Mouse (Mus musculus) forebrain, embryonic 10.5 days (tissue): ENCODE measurements at regions not wholly inside any gene's neighbourhood (a gene's known extent, or its start where the extent isn't known, plus 50 kb on each side); places are given as distances from the start of the nearest gene placed in this dataset.

ENCODE experiments used
- DNase-seq: peaks from one replicate; pipeline ENCODE4 v3.0.0-alpha.2; 2017; ENCODE audit warnings: low spot score; ENCODE audit errors: extremely low spot score
- H3K27ac ChIP-seq: fragments of 300-500 bp; sonication (generic); 2 replicates; pipeline ENCODE4 v1.5.1; 2016; ENCODE audit warnings: mild to moderate bottlenecking
- H3K27me3 ChIP-seq: fragments of 300-500 bp; sonication (generic); 2 replicates; pipeline ENCODE4 v1.6.1; 2016; ENCODE audit warnings: mild to moderate bottlenecking; ENCODE audit not compliant: poor library complexity, severe bottlenecking
- H3K36me3 ChIP-seq: fragments of 300-500 bp; sonication (generic); replicated peaks from 2 replicates; pipeline ENCODE4 v1.6.1; 2016; ENCODE audit warnings: mild to moderate bottlenecking, moderate library complexity
- H3K4me1 ChIP-seq: fragments of 300-500 bp; sonication (generic); 2 replicates; pipeline ENCODE4 v1.6.1; 2016
- H3K4me3 ChIP-seq: fragments of 300-500 bp; sonication (generic); 2 replicates; pipeline ENCODE4 v1.5.1; 2016; ENCODE audit warnings: mild to moderate bottlenecking, moderate library complexity
- H3K9me3 ChIP-seq: fragments of 300-500 bp; sonication (generic); 2 replicates; pipeline ENCODE4 v1.6.1; 2016; ENCODE audit warnings: mild to moderate bottlenecking, moderate library complexity
- WGBS: fragments of 180-500 bp; shearing (Covaris S2); methylation state at CpG from one replicate; pipeline ENCODE4 v1.1.7; 2016; 5-methylcytosine and 5-hydroxymethylcytosine counted together

DNA sequence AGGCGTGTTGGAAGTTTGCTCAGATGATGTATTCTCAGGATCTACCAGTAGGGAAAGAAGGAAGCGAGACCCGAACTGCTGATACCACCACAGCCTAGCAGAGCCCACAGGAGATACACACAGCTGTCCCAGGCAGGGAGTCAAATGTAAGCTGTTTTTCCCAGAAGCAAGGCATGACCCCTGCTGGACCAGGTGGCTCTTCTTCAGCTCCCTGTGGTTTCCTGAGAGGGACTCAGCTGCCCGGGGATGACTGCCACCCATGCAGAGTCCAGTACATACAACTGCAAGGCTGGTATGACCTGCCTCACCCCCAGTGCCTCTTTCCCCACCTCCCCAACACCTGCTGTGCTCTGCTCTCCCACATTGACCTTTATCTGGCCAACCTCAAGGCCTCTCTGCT lies 184.4 kb downstream of the Tmem132e start:
- no peaks in the 10 kb centered on the region for H3K9me3 ChIP-seq
- no peak for DNase-seq
- 86% methylated on average over 4 of the region's 4 CpGs for WGBS
- H3K36me3 ChIP-seq, result no peaks in the 10 kb centered on the region
- H3K4me3 ChIP-seq, result no peak overlapping the region
- H3K4me1 ChIP-seq, result peaks cover 47% of the 10 kb centered on the region
- H3K27me3 ChIP-seq, result peaks cover 38% of the 10 kb centered on the region
- no peak overlapping the region for H3K27ac ChIP-seq

DNA sequence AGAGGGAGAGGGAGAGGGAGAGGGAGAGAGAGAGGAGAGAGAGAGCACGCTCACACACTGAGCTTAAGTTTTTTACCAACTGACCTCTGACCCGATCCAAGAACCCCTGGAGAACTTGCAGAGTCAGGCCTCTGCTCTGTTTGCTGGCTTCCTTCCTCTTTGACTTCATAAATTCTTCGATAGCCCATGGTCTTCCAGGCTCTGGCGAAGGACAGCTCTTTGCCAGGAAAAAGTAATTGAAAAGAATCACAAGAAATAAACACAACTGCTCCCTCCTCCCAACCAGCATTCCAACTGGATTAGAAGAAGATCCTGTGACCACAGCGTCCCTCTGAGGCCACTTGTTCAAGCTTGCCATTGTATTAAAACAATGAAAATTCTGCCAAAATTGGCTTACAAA lies 182.8 kb downstream of the Tmem132e start:
- Histone ChIP-seq H3K4me3 (no peak overlapping the region), H3K27me3 (peaks cover 47% of the 10 kb centered on the region), H3K27ac (no peak overlapping the region), H3K4me1 (peaks cover 45% of the 10 kb centered on the region), H3K36me3 (no peaks in the 10 kb centered on the region), H3K9me3 (no peaks in the 10 kb centered on the region)
- WGBS, result 14% methylated on average over 5 of the region's 5 CpGs
- no peak for DNase-seq

DNA sequence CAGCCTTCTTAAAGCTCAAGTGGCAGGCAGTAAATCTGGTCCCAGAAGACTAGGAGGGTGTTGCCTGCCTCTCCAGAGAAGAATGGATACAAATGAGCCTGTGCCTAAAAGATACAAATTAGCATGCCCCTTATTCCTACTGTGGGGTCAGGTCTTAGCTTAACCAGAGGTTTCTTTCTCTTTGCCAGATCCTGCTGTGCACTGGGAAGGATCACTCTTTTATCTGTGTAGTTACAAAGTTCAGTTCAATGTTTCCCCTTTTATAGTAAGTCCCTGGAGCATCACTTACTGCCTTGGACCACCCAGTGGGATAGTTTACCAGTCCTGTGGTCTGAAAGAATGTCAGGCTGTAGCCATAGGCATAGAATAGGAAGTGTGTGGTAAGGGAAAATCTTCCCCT lies 181.1 kb downstream of the Tmem132e start:
- Histone ChIP-seq H3K36me3 (no peaks in the 10 kb centered on the region), H3K4me3 (no peak overlapping the region), H3K27ac (no peak overlapping the region), H3K4me1 (peaks cover 44% of the 10 kb centered on the region), H3K27me3 (peaks cover 60% of the 10 kb centered on the region), H3K9me3 (no peaks in the 10 kb centered on the region)
- DNase-seq, result no peak

DNA sequence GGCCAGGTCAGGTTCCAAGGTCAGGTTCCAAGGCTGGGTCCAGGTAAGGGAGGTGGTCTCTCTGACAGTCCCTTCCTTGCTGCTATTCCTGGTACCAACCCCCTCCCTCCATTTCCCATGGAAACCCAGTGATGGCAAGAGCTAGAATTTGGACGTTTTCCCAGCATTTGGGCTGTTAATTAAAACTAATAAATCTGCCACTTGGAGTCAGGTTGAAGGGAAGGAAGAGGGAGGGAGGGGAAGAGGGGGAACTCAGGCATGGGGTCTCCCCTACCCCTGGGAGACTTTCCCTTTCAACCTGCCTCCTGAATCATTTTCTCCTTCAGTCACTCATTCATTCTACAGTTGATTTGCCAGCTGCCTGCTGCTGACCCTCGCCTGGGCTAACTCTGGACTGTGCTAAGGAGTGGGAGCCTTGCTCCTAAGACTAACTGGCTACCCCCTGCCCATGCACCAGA lies 179.5 kb downstream of the Tmem132e start:
- Histone ChIP-seq H3K36me3 (no peaks in the 10 kb centered on the region), H3K27me3 (peaks cover 56% of the 10 kb centered on the region), H3K9me3 (no peaks in the 10 kb centered on the region), H3K4me3 (no peak overlapping the region), H3K27ac (no peak overlapping the region), H3K4me1 (peaks cover 44% of the 10 kb centered on the region)
- 51% methylated on average over 2 of the region's 2 CpGs for WGBS
- DNase-seq, result no peak

DNA sequence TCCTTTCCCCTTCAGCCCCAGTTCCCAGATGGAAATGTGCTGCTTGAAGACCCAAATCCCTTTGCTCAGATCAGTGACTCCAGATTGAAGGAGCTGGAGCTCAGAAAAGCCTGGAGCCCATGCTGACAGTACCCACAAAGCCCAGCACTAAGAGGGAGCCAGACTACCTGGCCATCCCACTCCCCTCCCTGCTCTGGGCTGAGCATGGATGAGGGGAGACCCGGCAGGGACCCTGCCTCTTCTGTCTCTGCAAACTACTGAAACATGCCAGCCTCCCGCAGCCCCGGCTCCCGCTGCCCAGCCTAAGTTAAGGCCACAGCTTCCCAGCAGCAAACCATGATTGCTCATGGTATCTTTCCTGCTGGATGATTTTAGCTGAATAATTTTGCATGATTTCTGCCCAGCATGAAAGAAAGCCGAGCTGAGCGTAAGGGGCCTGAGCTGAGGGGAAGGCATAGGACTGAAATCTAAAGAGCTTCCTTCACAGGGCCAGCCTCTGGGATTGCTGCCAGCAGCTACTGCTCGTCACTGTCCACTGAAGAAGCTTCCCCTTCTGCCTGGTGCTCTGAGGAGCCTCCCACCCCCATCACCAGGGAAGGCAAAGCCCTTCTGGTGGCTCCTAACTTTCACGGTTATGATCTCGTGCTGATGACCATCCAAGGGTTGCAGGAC lies 178.4 kb downstream of the Tmem132e start:
- Histone ChIP-seq H3K27ac (no peak overlapping the region), H3K9me3 (no peaks in the 10 kb centered on the region), H3K36me3 (no peaks in the 10 kb centered on the region), H3K4me1 (peaks cover 40% of the 10 kb centered on the region), H3K27me3 (peaks cover 46% of the 10 kb centered on the region), H3K4me3 (no peak overlapping the region)
- no peak for DNase-seq
- 77% methylated on average over 9 of the region's 9 CpGs for WGBS

DNA sequence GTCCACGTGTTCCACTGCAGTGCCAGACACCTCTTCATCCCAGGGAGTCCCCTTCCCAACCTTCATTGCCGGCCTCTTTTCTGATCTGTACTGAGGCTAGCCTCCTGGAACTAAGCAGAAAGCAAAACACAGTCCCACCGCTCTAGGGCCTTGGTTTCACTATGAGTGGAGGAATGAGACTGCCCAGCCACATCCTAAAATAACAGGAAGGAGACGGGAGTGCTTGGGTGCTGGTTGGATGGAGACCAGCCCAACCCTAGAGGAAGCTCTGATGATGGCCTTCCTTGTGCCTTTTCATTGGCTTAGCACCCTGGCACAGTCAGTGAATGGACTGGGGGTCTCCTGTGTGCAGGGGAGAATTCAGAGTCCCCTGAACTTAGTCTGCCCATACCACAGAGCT lies 177.4 kb downstream of the Tmem132e start:
- Histone ChIP-seq H3K36me3 (no peaks in the 10 kb centered on the region), H3K27ac (no peak overlapping the region), H3K4me1 (peaks cover 30% of the 10 kb centered on the region), H3K4me3 (no peak overlapping the region), H3K9me3 (no peaks in the 10 kb centered on the region), H3K27me3 (peaks cover 44% of the 10 kb centered on the region)
- DNase-seq, result no peak
- 92% methylated on average over 4 of the region's 4 CpGs for WGBS

DNA sequence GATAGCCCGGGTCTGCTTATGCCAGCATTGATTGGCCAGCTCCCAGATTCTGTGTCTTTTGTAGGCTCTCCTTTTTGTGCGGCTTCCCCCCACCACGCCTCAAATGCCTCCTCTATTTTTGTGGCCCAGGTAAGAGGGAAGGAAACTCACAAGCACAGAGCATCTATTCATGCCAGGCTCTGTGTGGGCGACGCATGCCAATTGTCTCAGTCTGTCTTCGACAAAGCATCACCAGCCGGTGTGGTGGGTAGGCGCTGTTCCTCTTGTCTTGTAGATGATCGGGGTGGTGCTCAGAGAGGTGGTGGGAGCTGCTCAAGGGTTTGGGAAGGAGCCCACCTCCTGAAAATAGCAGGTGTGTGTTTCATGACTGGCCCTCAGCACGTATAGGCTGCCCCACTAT lies 175.5 kb downstream of the Tmem132e start:
- peaks cover 12% of the 10 kb centered on the region for H3K4me1 ChIP-seq
- no peak overlapping the region for H3K4me3 ChIP-seq
- H3K27me3 ChIP-seq, result peaks cover 36% of the 10 kb centered on the region
- H3K27ac ChIP-seq, result no peak overlapping the region
- no peaks in the 10 kb centered on the region for H3K36me3 ChIP-seq
- no peak for DNase-seq
- no peaks in the 10 kb centered on the region for H3K9me3 ChIP-seq
- 85% methylated on average over 10 of the region's 10 CpGs for WGBS

DNA sequence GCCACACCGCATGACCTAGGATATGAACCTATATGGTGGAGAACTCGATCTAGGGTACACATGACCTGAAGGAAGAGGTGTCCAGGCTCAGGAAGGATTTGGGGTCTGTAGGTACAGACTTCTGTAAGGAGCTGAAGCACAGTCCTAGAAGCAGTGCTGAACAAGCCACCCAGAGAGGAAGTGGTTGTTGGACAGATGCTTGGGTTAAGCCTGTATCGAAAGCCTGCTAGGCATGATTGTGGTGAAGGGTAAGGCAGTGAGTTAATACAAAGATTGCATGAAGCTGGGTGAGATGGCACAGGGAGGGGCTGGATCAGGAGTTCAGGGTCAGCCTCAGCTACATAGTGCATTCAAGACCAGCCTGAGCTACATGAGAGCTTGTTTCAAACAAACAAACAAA lies 153.3 kb downstream of the Tmem132e start:
- no peak for DNase-seq
- no peaks in the 10 kb centered on the region for H3K36me3 ChIP-seq
- no peak overlapping the region for H3K4me3 ChIP-seq
- H3K27me3 ChIP-seq, result no peaks in the 10 kb centered on the region
- no peak overlapping the region for H3K27ac ChIP-seq
- H3K4me1 ChIP-seq, result peaks cover 6% of the 10 kb centered on the region; the same call in 1 of the 2 replicates
- peaks cover 5% of the 10 kb centered on the region; the same call in 1 of the 2 replicates for H3K9me3 ChIP-seq
- 94% methylated on average over 3 of the region's 3 CpGs for WGBS

DNA sequence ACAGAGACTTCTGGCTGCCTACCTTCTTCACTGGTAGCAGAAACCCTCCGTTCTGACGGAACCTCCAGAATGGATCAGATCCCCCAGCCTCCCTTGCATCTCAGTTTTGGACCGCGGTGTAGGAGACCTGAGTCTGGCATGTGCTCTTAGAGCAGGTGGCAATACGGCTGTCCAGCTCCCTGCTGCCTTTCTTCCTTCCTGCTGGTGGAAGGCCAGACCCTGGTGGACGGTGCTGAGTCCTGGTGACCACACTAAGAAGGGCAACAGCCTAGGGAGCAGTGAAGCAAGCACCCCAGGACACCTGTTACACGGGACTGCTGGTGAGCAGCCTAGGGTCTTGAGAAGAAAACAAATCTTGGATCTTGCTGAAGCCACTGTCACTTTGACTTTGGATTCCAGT lies 152.7 kb downstream of the Tmem132e start:
- DNase-seq, result no peak
- no peak overlapping the region for H3K4me3 ChIP-seq
- 90% methylated on average over 7 of the region's 7 CpGs for WGBS
- H3K27me3 ChIP-seq, result no peaks in the 10 kb centered on the region
- H3K27ac ChIP-seq, result no peak overlapping the region
- H3K9me3 ChIP-seq, result peaks cover 5% of the 10 kb centered on the region; the same call in 1 of the 2 replicates
- H3K4me1 ChIP-seq, result peaks cover 6% of the 10 kb centered on the region; the same call in 1 of the 2 replicates
- no peaks in the 10 kb centered on the region for H3K36me3 ChIP-seq

DNA sequence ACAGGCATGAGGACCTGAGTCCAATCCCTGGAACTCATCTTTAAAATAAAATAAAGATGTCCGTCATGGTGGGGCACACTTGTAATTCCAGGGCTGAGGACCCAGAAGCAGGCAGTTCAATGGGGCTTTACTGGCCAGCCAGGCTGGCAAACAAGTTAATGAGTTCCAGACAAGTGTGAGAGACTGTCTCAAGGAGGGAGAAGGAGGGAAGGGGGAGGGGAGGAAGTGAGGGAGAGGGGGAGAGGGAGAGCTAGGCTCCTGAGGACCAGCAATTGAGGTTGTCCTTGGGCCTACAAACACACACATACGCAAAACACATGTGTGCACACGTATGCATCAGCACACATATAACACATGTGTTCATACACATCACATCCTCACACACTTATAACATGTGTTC lies 149.2 kb downstream of the Tmem132e start:
- no peak overlapping the region; the same call in 1 of the 2 replicates for H3K27ac ChIP-seq

DNA sequence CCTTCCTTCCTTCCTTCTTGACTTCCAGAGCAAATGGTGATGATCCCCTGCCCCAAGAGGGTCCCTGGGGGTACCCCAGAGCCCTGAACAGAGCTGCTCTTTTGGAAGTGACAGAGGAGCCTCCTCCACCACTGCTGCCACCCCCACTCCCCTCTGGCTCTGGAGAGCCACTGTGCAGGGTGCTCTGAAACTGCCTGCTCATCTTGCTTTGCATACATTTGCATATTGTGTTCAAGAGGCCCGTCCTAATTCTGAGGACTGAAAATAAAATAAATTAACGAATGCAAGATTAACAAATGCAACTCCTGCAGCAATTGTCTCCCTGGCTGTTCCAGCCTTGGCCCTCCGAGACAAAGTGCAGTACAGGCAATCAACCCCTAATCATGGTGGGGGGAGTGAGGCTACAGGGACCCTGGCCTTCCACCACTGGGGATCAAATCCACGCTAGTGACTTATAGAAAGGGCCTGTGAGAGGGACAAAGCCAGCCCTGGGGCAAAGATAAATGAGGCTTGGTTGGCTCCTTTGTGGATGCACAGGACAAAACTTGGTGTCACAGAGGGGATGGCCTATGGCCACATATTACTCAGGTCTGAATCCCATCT lies 134.6 kb downstream of the Tmem132e start:
- H3K27me3 ChIP-seq, result peaks cover 19% of the 10 kb centered on the region; the same call in 1 of the 2 replicates
- H3K9me3 ChIP-seq, result no peaks in the 10 kb centered on the region
- 30% methylated on average over 4 of the region's 4 CpGs for WGBS
- no peak for DNase-seq
- H3K4me1 ChIP-seq, result peaks cover 29% of the 10 kb centered on the region
- no peaks in the 10 kb centered on the region for H3K36me3 ChIP-seq
- no peak overlapping the region for H3K4me3 ChIP-seq
- no peak overlapping the region for H3K27ac ChIP-seq

More for the DNA sequence above, 149.2 kb downstream of the Tmem132e start:
- DNase-seq, result no peak
- Histone ChIP-seq H3K9me3 (peaks cover 5% of the 10 kb centered on the region; the same call in 1 of the 2 replicates), H3K4me1 (peaks cover 6% of the 10 kb centered on the region; the same call in 1 of the 2 replicates), H3K36me3 (no peaks in the 10 kb centered on the region), H3K27me3 (no peaks in the 10 kb centered on the region), H3K4me3 (no peak overlapping the region)
- 77% methylated on average over 3 of the region's 3 CpGs for WGBS

DNA sequence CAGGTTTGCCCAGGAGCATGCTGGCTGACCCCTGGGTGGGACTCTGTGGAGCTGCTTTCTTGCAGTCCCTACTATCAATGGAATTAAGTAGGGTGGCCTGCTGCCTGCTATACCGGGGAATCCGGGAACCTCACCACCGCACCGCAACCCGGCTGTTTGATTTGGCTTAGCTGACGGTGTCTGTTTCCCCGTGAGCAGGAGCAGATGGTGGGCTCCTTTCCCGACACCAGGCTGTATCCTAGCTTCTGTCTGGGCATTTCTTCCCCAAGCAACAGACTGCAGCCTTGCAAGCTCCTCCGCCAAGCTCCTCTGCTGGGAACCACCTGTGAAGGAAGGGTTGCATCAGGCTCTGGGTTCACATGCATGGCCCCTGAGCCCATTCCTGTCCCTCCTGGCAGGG lies 132.7 kb downstream of the Tmem132e start:
- H3K4me3 ChIP-seq, result no peak overlapping the region
- DNase-seq, result no peak
- H3K27me3 ChIP-seq, result peaks cover 19% of the 10 kb centered on the region; the same call in 1 of the 2 replicates
- H3K9me3 ChIP-seq, result no peaks in the 10 kb centered on the region
- 60% methylated on average over 9 of the region's 9 CpGs for WGBS
- no peaks in the 10 kb centered on the region for H3K36me3 ChIP-seq
- H3K4me1 ChIP-seq, result peaks cover 30% of the 10 kb centered on the region
- no peak overlapping the region for H3K27ac ChIP-seq

DNA sequence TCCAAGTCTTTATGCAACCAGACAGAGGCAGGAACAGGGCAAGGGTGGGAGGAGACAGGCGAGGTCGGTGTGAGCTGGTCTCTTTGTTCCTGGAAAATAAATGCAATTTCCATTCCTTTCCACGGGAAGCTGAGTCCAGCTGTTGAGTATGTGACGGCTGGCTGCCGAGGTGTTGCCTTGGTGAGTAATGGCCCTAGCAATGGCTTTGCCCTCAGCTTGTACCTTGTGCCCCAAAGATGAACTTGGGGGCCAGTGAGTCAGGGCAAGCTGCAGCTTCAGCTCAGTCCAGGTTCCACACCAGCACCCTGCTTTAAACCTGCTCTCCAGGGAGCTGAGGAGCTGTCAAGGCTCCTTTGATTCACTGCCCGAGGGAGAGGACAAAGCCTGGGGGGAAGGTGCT lies 130.0 kb downstream of the Tmem132e start:
- Histone ChIP-seq H3K9me3 (no peaks in the 10 kb centered on the region), H3K27me3 (peaks cover 19% of the 10 kb centered on the region; the same call in 1 of the 2 replicates), H3K4me1 (peaks cover 21% of the 10 kb centered on the region), H3K27ac (no peak overlapping the region), H3K36me3 (no peaks in the 10 kb centered on the region), H3K4me3 (no peak overlapping the region)
- no peak for DNase-seq
- WGBS, result 47% methylated on average over 6 of the region's 6 CpGs
